Mouse (Mus musculus): ENCODE results near the gene E2f6. TPM values are rescaled to one million over a fixed set of nuclear protein-coding genes. Genes with fewer than 3 reads are reported as not detected.

E2f6 gene
- total RNA-seq, 2 experiments from 2014 or later: 84.6 to 86.7 TPM

GRCm38 (mm10) chr12:16874086-16874485 is 63.3 kb downstream of the E2f6 start:
- peak; percentile 71 for DNase-seq

GRCm38 (mm10) chr12:16875269-16875668 is 64.5 kb downstream of the E2f6 start:
- DNase-seq: peak in 1 of 2 experiments; percentile 30

DNA sequence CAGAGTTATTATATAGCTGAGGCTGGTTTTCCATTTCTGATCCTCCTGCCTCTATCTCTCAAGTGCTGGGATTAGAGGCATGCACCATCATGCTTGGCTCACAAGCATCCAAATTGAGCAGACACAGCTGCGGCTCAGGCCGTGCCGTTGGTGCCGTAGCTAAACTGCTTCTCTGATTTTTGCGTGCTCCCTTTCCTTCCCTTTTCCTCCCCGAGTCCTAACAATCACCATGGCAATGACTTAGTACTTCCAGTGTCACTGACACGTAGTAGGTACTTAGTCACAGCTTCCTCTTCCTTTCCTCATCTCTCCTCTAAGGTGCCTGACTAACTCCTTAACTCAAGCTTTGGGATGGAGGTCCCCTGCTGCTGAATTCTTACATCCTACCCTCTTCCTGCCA is 64.9 kb downstream of the E2f6 start:
- DNase-seq: peak; percentile 34 to 42

DNA sequence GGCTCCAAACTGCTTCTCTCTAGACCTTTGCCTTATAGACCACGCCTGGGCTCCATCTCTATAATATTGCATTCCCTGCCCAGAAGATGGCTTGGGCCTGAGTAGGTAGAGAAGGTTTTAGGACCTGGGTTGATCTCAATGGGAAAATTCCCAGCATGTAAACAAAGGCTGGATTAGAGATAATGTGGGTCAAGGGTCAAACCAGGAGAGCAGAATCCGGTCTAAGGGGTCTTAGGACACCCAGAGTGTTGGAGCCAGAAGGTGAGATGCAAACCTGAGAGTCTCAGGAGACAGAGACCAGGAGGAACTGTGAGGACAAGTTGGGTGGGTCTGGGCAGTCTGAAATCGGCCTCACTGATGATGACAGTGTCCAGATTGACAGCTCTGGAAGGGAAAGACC is 65.9 kb downstream of the E2f6 start:
- DNase-seq: no peak

DNA sequence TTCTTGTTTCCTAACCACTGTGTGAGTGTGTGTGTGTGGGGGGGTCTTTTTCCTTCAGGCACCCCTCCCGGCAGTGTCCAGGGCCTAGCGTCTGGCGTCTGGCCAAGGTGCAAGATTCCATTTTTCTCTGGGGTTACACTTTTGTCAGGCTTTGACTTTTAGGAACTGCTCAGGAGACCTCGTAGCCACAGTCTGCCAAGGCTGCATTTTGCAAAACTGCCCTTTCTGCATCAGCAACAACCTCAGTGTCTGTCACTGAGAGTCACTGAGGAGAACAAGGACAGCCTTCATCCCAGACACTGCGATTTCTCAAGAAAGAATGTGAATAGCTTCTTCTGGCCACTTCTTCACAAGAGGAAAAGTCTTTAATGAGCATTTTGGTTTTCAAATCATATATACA is 66.4 kb downstream of the E2f6 start:
- DNase-seq: peak in 1 of 2 experiments; percentile 25

DNA sequence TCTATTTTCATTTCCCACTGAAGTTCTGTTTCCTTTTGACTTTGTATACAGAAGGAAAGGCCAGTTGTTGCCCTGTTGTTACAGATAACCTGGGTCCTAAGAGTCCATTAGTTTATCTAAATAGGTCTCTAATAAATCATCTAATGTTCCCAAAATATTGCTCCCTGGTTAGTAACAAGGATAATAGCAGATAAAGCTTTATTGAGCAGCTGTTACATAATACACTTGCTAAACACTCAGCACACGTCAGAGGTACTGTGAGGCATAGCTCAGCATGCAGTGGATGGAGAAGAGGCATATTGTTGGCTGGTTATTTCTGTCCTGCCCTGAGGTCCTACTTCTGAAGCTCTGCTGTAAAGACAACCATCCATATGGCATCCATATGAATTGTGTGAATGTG is 66.9 kb downstream of the E2f6 start:
- no peak for DNase-seq

DNA sequence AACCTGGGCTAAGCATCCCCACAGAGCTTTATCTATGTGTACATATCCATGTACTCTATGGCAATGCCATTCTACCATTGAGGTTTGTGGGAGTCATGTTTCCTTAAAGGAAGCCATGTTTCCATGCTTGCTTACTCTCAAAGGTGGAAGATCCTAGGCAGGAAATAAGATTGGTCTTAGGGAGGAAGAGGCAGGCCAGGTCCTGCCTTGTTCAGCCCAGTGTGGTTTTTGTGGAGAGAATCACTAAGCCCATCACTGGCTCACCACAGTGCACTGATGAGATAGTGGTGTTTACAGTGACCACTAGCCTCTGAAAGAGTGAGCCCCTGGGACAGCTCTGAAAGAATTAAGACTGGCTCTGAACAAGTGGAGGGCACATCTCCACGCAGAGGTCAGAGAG is 68.6 kb downstream of the E2f6 start:
- DNase-seq: no peak

DNA sequence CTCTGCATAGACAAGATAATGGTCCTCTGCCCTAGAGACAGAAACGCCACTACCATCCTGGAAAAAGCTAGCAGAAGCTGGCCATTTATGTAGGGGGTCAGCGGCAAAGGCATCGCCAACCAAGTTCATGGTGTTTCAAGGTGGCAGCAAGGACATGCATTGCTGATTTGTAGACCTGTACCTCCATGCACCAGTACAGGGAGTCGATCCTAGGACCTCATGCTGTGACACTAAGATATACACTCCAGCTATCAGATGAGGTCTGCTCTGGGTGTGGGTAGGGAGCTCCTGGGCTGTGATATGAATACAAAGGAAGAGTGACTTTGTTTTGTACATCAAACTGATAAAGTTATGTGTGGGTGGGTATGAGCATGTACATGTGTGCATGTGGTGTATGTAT is 69.3 kb downstream of the E2f6 start:
- no peak for DNase-seq

DNA sequence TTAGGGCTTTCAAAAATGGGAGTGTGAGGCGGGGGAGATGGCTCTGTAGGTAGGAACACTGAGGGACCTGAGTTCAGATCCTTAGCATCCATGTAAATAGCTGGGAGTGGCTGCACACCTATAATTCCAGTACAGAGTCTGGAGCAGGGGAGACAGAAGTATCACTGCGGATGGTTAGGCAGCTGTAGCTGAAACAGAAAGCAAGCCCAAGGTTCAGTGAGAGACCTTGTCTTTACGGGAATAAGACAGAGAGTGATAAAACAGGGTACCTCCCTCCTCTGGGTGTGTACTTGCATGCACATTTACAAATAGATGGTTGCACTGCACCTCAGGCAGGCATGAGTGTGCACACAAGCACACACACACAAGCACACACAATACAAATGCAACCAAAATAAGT is 71.7 kb downstream of the E2f6 start:
- no peak for DNase-seq

DNA sequence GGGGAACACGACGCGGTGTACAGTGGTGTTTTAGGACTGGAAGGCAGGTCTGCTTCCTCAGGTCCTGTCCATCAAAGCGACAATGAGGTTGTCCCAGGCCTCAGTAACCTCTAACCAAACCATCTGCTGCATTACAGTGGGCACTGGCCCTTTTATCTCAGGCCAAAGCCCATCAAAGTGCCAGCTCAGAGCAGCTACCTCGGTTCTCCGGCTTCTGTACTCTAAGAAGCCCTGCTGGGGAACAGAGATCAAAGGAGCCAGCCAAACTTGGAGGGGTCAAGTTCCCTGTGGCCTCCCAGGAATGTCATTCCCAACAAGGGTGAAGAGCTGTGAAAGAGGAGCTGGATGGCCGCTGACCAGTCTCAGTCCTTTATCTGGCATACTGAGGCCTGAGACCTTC is 72.3 kb downstream of the E2f6 start:
- no peak for DNase-seq

GRCm38 (mm10) chr12:16884534-16884933 is 73.8 kb downstream of the E2f6 start:
- no peak for DNase-seq

- no peak for DNase-seq
Measured at GRCm38 (mm10) chr12:16886354-16886753, 75.6 kb downstream of the E2f6 start.

Small RNA genes lying within 50 kb of the gene (microRNA-seq; reads per million reads assigned to microRNA genes)
- gene Gm44305: 0 reads per million in 2 experiments

Other genes starting within 250 kb of the E2f6 start
- gene Lpin1, start 200.0 kb upstream of the E2f6 start, total RNA-seq (2021): 100 to 1,000 TPM; 161 to 165 TPM
- 1 to 10 TPM; 7.2 to 7.9 TPM for gene Ntsr2, start 157.6 kb upstream of the E2f6 start, total RNA-seq (2021)
- gene Greb1, start 10.1 kb upstream of the E2f6 start, total RNA-seq (2021): under 1 TPM; 0.27 to 0.33 TPM
- 10 to 100 TPM; 78.3 to 79.9 TPM for gene Rock2, start 83.9 kb downstream of the E2f6 start, total RNA-seq (2021)
- 1 to 10 TPM; 1.8 to 3.7 TPM for gene Pqlc3, start 189.4 kb downstream of the E2f6 start, total RNA-seq (2021)
- gene 2410004P03Rik, start 200.8 kb downstream of the E2f6 start, total RNA-seq (2021): 1 to 10 TPM in 1 of 2 experiments, not detected in 1; 1.2 TPM